Mouse (Mus musculus): ENCODE measurements around the gene Lgalsl.

GRCm38 (mm10) chr11:20829056-20829686, 1.7 kb downstream of the Lgalsl start:
- TF ChIP-seq CTCF (IDR thresholded peaks at IDR 0.05; ENCODE audit: low read depth, low read length) (no peak), GATA1 (IDR thresholded peaks at IDR 0.05; ENCODE audit: borderline replicate concordance, low read length) (no peak), GATA2 (IDR thresholded peaks at IDR 0.05; ENCODE audit: borderline replicate concordance, low read depth, low read length) (no peak), TAL1 (conservative IDR thresholded peaks at IDR 0.05; ENCODE audit: low read depth, low read length) (no peak)

All from G1E (cell line).